Mouse (Mus musculus) embryonic facial prominence, embryonic 14.5 days (tissue): ENCODE data around the gene Il21r. TPM values are rescaled to one million over a fixed set of nuclear protein-coding genes. Genes with fewer than 3 reads are reported as not detected.

Experiments used
- ATAC-seq: fragments of 200-750 bp; cut with Nextera tagmentation; 2 replicates; pipeline ENCODE4 v1.8.0; 2017; ENCODE audit warnings: low read depth, moderate number of reproducible peaks, moderate TSS enrichment
- DNase-seq: peaks from one replicate; pipeline ENCODE4 v3.0.0-alpha.2; 2015; ENCODE audit warnings: low spot score
- H3K27ac ChIP-seq: fragments of 300-500 bp; sonication (generic); replicated peaks from 2 replicates; pipeline ENCODE4 v1.5.1; 2014; ENCODE audit warnings: low read depth, mild to moderate bottlenecking, low read length, moderate library complexity
- H3K27me3 ChIP-seq: fragments of 300-500 bp; sonication (generic); replicated peaks from 2 replicates; pipeline ENCODE4 v1.6.1; 2014; ENCODE audit warnings: low read length; ENCODE audit not compliant: control insufficient read depth, insufficient read depth
- H3K36me3 ChIP-seq: fragments of 300-500 bp; sonication (generic); 2 replicates; pipeline ENCODE4 v1.6.1; 2014; ENCODE audit warnings: low read length, mixed read lengths; ENCODE audit not compliant: control insufficient read depth, insufficient read depth
- H3K4me1 ChIP-seq: fragments of 300-500 bp; sonication (generic); 2 replicates; pipeline ENCODE4 v1.6.1; 2014; ENCODE audit warnings: antibody characterized with exemption, low read length; ENCODE audit not compliant: control insufficient read depth, insufficient read depth
- H3K4me2 ChIP-seq: fragments of 300-500 bp; sonication (generic); 2 replicates; pipeline ENCODE4 v1.6.1; 2014; ENCODE audit warnings: low read depth, mild to moderate bottlenecking, low read length, moderate library complexity, mixed read lengths
- H3K4me3 ChIP-seq: fragments of 300-500 bp; sonication (generic); 2 replicates; pipeline ENCODE4 v1.5.1; 2014; ENCODE audit warnings: low read depth, mild to moderate bottlenecking, low read length
- H3K9ac ChIP-seq: fragments of 300-500 bp; sonication (generic); 2 replicates; pipeline ENCODE4 v1.6.1; 2014; ENCODE audit warnings: low read depth, mild to moderate bottlenecking, low read length, moderate library complexity, mixed read lengths
- H3K9me3 ChIP-seq: fragments of 300-500 bp; sonication (generic); 2 replicates; pipeline ENCODE4 v1.6.1; 2016; ENCODE audit warnings: low read length; ENCODE audit not compliant: control insufficient read depth
- WGBS: fragments of 180-500 bp; shearing (Covaris S2); extraction: QIAGEN DNeasy Blood & Tissue Kit; methylation state at CpG from one replicate; pipeline ENCODE4 v1.1.7; 2014; 5-methylcytosine and 5-hydroxymethylcytosine counted together
- polyA plus RNA-seq: library from polyadenylated mRNA; unstranded; fragments of >200 nt; fragmentation: Nextera tagmentation; extraction: Ambion mirVana; gene quantifications from 2 replicates; pipeline ENCODE4 v1.2.1, GENCODE M21; 2014

The Il21r gene
- polyA plus RNA-seq, 1 experiment from 2014 or later, result 0.46 TPM

DNA sequence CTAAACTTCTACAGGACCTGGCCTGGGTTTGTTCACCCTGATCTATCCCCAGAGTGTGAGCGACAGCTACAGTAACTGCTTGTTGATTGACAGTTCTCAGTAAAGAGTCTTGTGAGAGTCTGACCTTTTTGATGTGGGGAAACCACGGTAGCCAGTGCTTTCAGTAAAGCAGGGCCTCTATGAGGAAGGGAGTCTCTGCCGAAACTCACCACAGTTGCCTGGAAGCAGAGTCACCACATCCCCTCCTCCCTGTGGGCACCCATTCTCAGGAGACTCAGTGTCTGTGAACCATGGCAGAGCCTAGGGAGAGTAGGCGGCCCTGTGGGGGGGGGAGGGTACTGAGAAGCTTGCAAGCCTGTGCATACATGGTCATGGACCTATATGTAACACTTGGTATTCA is 14.5 kb upstream of the Il21r start:
- no peak overlapping the region for H3K4me2 ChIP-seq
- no peak overlapping the region for H3K4me3 ChIP-seq
- no peak for ATAC-seq
- no peaks in the 10 kb centered on the region for H3K27me3 ChIP-seq
- H3K9me3 ChIP-seq, result no peaks in the 10 kb centered on the region
- no peaks in the 10 kb centered on the region for H3K4me1 ChIP-seq
- WGBS, result 74% methylated on average over 4 of the region's 4 CpGs
- no peak for DNase-seq
- no peaks in the 10 kb centered on the region for H3K36me3 ChIP-seq
- H3K27ac ChIP-seq, result no peak overlapping the region
- H3K9ac ChIP-seq, result no peak overlapping the region

DNA sequence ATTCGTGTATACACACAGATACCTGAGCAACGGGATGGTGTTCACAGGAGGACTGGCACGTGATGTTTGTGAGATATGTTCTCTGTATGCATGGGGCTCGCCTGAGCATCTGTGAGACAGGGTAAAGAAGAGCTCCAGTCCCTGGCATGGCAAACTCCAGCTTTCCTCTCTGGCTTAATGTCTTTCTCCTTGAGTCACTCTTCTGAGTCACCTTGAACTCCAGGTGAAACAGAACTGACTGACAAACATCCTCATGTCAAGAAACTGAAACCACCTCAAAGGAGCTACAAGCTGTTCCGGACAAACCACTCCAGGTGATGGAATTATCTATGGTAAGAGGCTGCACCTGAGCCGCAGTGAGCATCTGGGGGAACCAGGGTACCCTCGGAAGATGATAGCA is 13.3 kb upstream of the Il21r start:
- H3K9ac ChIP-seq, result no peak overlapping the region
- DNase-seq (no peak), ATAC-seq (no peak)
- H3K4me3 ChIP-seq, result no peak overlapping the region
- no peaks in the 10 kb centered on the region for H3K9me3 ChIP-seq
- H3K4me2 ChIP-seq, result no peak overlapping the region
- whole genome bisulfite sequencing, result 85% methylated on average over 7 of the region's 7 CpGs
- no peaks in the 10 kb centered on the region for H3K4me1 ChIP-seq
- H3K36me3 ChIP-seq, result no peaks in the 10 kb centered on the region
- H3K27ac ChIP-seq, result no peak overlapping the region
- H3K27me3 ChIP-seq, result no peaks in the 10 kb centered on the region

GRCm38 (mm10) chr7:125593831-125594230 is 9.4 kb upstream of the Il21r start:
- Histone ChIP-seq H3K4me2 (no peak overlapping the region), H3K36me3 (no peaks in the 10 kb centered on the region), H3K27me3 (no peaks in the 10 kb centered on the region), H3K4me1 (no peaks in the 10 kb centered on the region), H3K4me3 (no peak overlapping the region), H3K9ac (no peak overlapping the region), H3K27ac (no peak overlapping the region), H3K9me3 (no peaks in the 10 kb centered on the region)
- 86% methylated on average over 4 of the region's 4 CpGs for WGBS
- DNase-seq (no peak), ATAC-seq (no peak)

DNA sequence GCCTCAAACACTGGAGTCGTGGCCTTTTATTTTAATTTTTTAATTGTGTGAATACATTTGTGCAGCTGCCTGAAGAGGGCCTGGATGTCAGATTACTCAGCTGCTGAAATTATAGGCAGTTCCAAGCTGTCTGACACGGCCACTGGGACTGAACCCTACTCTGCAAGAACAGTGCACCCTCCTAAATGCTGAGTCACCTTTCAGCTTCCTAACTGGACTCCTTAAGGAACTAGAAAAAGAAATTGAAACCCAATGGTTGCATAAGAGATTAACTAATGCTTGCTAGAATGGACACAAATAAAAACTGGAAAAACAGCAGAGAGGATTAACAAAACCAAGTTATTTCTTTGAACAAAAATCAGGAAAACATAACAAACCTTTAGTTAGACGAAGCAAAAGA is 6.8 kb upstream of the Il21r start:
- DNase-seq (no peak), ATAC-seq (no peak)
- H3K27ac ChIP-seq, result no peak overlapping the region
- H3K36me3 ChIP-seq, result no peaks in the 10 kb centered on the region
- H3K4me3 ChIP-seq, result no peak overlapping the region
- WGBS, result 55% methylated on average over 3 of the region's 3 CpGs
- no peak overlapping the region for H3K4me2 ChIP-seq
- no peak overlapping the region for H3K9ac ChIP-seq
- no peaks in the 10 kb centered on the region for H3K9me3 ChIP-seq
- no peaks in the 10 kb centered on the region for H3K27me3 ChIP-seq
- no peaks in the 10 kb centered on the region for H3K4me1 ChIP-seq

GRCm38 (mm10) chr7:125597083-125597482 is 6.1 kb upstream of the Il21r start:
- Histone ChIP-seq H3K4me3 (no peak overlapping the region), H3K9me3 (no peaks in the 10 kb centered on the region), H3K27ac (no peak overlapping the region), H3K36me3 (no peaks in the 10 kb centered on the region), H3K9ac (no peak overlapping the region), H3K4me1 (no peaks in the 10 kb centered on the region), H3K27me3 (no peaks in the 10 kb centered on the region), H3K4me2 (no peak overlapping the region)
- DNase-seq (no peak), ATAC-seq (no peak)
- WGBS, result 83% methylated on average over 9 of the region's 9 CpGs

DNA sequence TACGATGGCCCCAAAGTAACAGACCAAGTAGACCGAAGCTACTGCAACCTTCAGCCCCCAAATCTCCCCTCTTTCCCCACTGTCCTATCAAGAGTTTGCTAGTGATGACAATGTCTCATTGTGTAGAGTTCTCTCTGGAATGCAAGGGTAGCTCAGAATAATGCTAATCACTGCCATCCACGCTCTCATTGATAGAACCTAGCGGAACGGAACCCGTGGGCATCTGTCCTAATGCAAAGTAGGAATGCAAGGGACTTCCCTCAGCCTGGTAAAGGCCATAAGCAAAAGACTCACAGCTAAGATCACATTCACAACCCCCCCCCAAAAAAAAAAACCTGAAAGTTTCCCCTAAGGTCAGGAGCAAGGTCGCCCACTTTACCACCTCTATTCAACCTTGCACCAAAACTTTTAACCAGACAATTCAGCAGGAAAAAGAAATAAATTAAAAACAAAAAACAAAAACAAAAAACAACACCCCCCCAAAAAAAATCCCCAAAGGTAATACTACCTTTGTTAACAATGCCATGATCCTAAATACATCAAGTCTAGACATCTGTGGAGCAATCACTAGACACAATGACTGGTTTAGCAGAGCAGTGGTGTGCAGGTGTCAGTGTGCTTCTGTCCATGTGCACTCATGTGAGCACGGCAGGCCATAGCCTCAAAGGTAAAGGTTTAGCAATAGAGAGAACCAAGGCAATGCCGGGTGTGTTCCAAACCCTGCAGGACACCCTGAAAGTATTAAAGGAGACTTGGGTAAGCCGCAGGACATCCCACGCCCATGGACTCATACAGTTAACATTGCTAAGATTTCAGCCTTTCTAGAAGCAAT is 5.5 kb upstream of the Il21r start:
- WGBS, result 84% methylated on average over 11 of the region's 11 CpGs
- Histone ChIP-seq H3K27ac (no peak overlapping the region), H3K4me3 (no peak overlapping the region), H3K9ac (no peak overlapping the region), H3K27me3 (no peaks in the 10 kb centered on the region), H3K9me3 (no peaks in the 10 kb centered on the region), H3K36me3 (no peaks in the 10 kb centered on the region), H3K4me2 (no peak overlapping the region), H3K4me1 (no peaks in the 10 kb centered on the region)
- DNase-seq, result no peak
- no peak for ATAC-seq

- no peaks in the 10 kb centered on the region for H3K36me3 ChIP-seq
- H3K4me2 ChIP-seq, result no peak overlapping the region
- H3K27ac ChIP-seq, result no peak overlapping the region
- WGBS, result 62% methylated on average over 4 of the region's 4 CpGs
- DNase-seq (no peak), ATAC-seq (no peak)
- H3K9me3 ChIP-seq, result no peaks in the 10 kb centered on the region
- H3K9ac ChIP-seq, result no peak overlapping the region
- H3K27me3 ChIP-seq, result no peaks in the 10 kb centered on the region
- H3K4me3 ChIP-seq, result no peak overlapping the region
- H3K4me1 ChIP-seq, result no peaks in the 10 kb centered on the region
Measured at GRCm38 (mm10) chr7:125599373-125599973, 3.8 kb upstream of the Il21r start.

GRCm38 (mm10) chr7:125600136-125600535 is 3.1 kb upstream of the Il21r start:
- Histone ChIP-seq H3K4me3 (no peak overlapping the region), H3K4me2 (no peak overlapping the region), H3K9me3 (no peaks in the 10 kb centered on the region), H3K27me3 (no peaks in the 10 kb centered on the region), H3K36me3 (no peaks in the 10 kb centered on the region), H3K4me1 (no peaks in the 10 kb centered on the region), H3K27ac (no peak overlapping the region), H3K9ac (no peak overlapping the region)
- DNase-seq (no peak), ATAC-seq (no peak)
- WGBS, result 57% methylated on average over 10 of the region's 10 CpGs
